Mouse (Mus musculus) liver, adult 2 months (tissue): ENCODE measurements at regions not wholly inside any gene's neighbourhood (a gene's known extent, or its start where the extent isn't known, plus 50 kb on each side); places are given as distances from the start of the nearest gene placed in this dataset.
"Not testable (repeated sequence)": the region's sequence is repeated elsewhere in the genome, so short reads cannot be mapped to it uniquely, and the experiment has no call there.

Source experiments
- CTCF ChIP-seq: fragments of 200-500 bp; IDR thresholded peaks from 2 replicates; pipeline ENCODE4 v1.5.1; 2011; ENCODE audit warnings: low read depth, low read length, control low read depth
- POLR2A ChIP-seq: fragments of 200-500 bp; IDR thresholded peaks from 2 replicates; pipeline ENCODE4 v1.6.1; 2011; ENCODE audit warnings: low read length, control low read depth; ENCODE audit not compliant: insufficient read depth; ENCODE audit errors: extremely low read depth

DNA sequence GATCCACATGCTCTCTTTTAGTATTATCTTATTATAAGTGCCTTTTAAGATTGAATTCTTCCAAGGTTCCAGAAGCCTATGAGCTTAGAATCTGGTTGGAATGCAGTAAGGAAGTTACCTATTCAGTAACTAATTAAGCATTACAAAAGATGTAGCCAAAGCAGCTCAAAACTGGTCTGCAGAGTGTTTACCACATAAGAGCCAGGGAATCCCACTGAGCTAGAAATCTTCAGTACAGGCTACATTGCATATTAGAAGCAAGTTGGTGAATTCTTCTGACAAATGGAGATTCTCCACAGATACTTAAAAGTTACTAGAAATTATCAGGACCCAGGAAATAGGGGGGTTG, 655.9 kb downstream of the Crisp4 start:
- TF ChIP-seq POLR2A, CTCF: not testable (repeated sequence)
